Mouse (Mus musculus): ENCODE measurements around the gene Dkk2. TPM values are rescaled to one million over a fixed set of nuclear protein-coding genes. Genes with fewer than 3 reads are reported as not detected.
"Not testable (repeated sequence)": the region's sequence is repeated elsewhere in the genome, so short reads cannot be mapped to it uniquely, and the experiment has no call there.

Dkk2 gene
- total RNA-seq (2014; rRNA removed) (1.5 and 2.4 TPM in 2 replicates), polyA plus RNA-seq (2015; fragmentation: Nextera tagmentation; extraction: Ambion mirVana) (0.73 and 1.2 TPM in 2 replicates)

DNA sequence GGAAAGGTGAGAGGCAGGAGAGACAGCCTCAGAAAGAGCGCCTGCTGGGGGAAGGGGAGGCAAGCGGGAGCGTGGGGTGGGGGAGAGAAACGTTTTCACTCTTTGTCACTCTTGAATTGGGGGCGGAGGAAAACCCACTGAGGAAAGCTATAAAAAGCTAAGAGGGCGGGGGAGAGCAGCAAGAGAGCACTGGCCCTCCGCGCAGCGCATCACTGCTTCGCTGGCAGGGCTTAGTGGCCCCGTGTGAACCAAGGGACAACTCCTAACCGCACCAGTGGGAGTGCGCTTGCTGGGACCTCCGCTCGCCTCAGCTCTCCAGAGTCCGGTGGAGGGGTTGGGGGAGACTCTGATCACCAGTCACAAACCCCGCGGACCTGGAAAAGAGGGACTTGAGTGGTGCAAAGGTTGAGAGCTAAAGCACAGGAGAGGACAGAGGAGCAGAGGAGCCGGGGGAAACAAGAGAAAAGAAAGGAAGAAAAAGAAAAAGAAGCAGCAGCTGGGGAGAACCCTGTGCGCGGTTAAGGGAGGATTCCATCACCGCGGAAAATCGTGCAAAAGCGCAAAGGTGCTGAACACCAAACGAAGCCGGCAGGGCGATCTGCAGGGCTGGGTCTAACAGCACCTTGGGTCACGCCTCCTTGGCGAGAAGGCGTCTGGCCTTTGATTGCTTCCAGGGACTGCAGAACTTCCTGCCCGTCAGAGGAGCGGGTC is at the start of gene Dkk2:
TSS of gene Dkk2 (plus strand) at position 181 of the 711 bp plus-strand sequence.
- H3K9me3 ChIP-seq (ENCODE audit: low read length): no peaks in the 10 kb centered on the region
- H3K27ac ChIP-seq (ENCODE audit: low read depth, low read length): no peak within 1 kb of the TSS
- H3K4me2 ChIP-seq (ENCODE audit: low read depth): peak within 1 kb of the TSS; percentile 74
- TF ChIP-seq CTCF (IDR thresholded peaks at IDR 0.05; ENCODE audit: low read depth): no peak
- DNase-seq (peak; percentile 22), ATAC-seq (no peak)
- no peaks in the 10 kb centered on the region for H3K36me3 ChIP-seq (ENCODE audit: insufficient read depth)
- H3K4me1 ChIP-seq (ENCODE audit: insufficient read depth): peaks cover 19% of the 10 kb centered on the region
- peaks cover 15% of the 10 kb centered on the region; the same call in 1 of the 2 replicates for H3K27me3 ChIP-seq (ENCODE audit: insufficient read depth, low read length)
- 1% methylated on average over 33 of the region's 33 CpGs for WGBS
- peak within 1 kb of the TSS; percentile 18 for H3K9ac ChIP-seq
- H3K4me3 ChIP-seq (ENCODE audit: low read depth, low read length): peak within 1 kb of the TSS; percentile 34

DNA sequence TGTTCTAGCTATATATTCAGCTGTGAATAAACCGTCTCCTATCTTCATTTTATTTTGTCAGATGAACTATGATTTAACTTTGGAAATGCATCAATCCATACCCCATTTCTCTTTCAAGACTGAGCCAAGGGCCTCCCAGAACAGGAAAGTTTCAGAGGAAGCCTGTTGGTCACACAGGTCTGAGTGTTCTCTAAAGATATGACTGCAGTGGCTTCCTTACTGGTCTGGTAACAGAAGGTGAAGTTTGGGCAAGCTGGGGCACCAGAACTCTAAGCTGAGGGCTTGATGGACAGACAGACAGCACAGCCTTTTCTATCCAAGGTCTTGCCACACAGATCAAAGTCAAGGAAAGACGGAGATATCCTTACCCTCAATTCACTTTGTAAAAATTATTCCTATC is 48.4 kb upstream of the Dkk2 start:
- H3K4me1 ChIP-seq (ENCODE audit: insufficient read depth): 0 out of 2 replicates have a peak, but pooled peaks cover 7% of the 10 kb centered on the region
- DNase-seq (no peak), ATAC-seq (no peak)
- no peak for TF ChIP-seq CTCF (IDR thresholded peaks at IDR 0.05; ENCODE audit: low read depth)
- no peaks in the 10 kb centered on the region for H3K36me3 ChIP-seq (ENCODE audit: insufficient read depth)
- H3K9ac ChIP-seq: no peak overlapping the region
- H3K27me3 ChIP-seq (ENCODE audit: insufficient read depth, low read length): no peaks in the 10 kb centered on the region
- H3K9me3 ChIP-seq (ENCODE audit: low read length): no peaks in the 10 kb centered on the region
- WGBS: 94% methylated on average over 2 of the region's 2 CpGs
- H3K4me3 ChIP-seq (ENCODE audit: low read depth, low read length): no peak overlapping the region
- H3K27ac ChIP-seq (ENCODE audit: low read depth, low read length): no peak overlapping the region
- no peak overlapping the region for H3K4me2 ChIP-seq (ENCODE audit: low read depth)

GRCm38 (mm10) chr3:132037670-132038069 is 47.4 kb upstream of the Dkk2 start:
- H3K9me3 ChIP-seq (ENCODE audit: low read length): no peaks in the 10 kb centered on the region
- H3K9ac ChIP-seq: no peak overlapping the region
- H3K27ac ChIP-seq (ENCODE audit: low read depth, low read length): no peak overlapping the region
- ATAC-seq: peak; percentile 40
- no peak overlapping the region for H3K4me2 ChIP-seq (ENCODE audit: low read depth)
- WGBS: 37% methylated on average over 10 of the region's 10 CpGs
- H3K36me3 ChIP-seq (ENCODE audit: insufficient read depth): no peaks in the 10 kb centered on the region
- DNase-seq: no peak
- H3K4me1 ChIP-seq (ENCODE audit: insufficient read depth): 0 out of 2 replicates have a peak, but pooled peaks cover 7% of the 10 kb centered on the region
- TF ChIP-seq CTCF (IDR thresholded peaks at IDR 0.05; ENCODE audit: low read depth): no peak
- H3K27me3 ChIP-seq (ENCODE audit: insufficient read depth, low read length): no peaks in the 10 kb centered on the region
- H3K4me3 ChIP-seq (ENCODE audit: low read depth, low read length): no peak overlapping the region

- no peak overlapping the region for H3K4me3 ChIP-seq (ENCODE audit: low read depth, low read length)
- H3K27ac ChIP-seq (ENCODE audit: low read depth, low read length): no peak overlapping the region
- TF ChIP-seq CTCF (IDR thresholded peaks at IDR 0.05; ENCODE audit: low read depth): no peak
- no peaks in the 10 kb centered on the region for H3K27me3 ChIP-seq (ENCODE audit: insufficient read depth, low read length)
- H3K9me3 ChIP-seq (ENCODE audit: low read length): no peaks in the 10 kb centered on the region
- 60% methylated on average over 3 of the region's 3 CpGs for WGBS
- H3K9ac ChIP-seq: no peak overlapping the region
- no peaks in the 10 kb centered on the region for H3K4me1 ChIP-seq (ENCODE audit: insufficient read depth)
- no peak for DNase-seq
- H3K36me3 ChIP-seq (ENCODE audit: insufficient read depth): no peaks in the 10 kb centered on the region
- no peak overlapping the region for H3K4me2 ChIP-seq (ENCODE audit: low read depth)
- no peak for ATAC-seq
These were observed 45.0 kb upstream of the Dkk2 start for GRCm38 (mm10) chr3:132040066-132040465.

DNA sequence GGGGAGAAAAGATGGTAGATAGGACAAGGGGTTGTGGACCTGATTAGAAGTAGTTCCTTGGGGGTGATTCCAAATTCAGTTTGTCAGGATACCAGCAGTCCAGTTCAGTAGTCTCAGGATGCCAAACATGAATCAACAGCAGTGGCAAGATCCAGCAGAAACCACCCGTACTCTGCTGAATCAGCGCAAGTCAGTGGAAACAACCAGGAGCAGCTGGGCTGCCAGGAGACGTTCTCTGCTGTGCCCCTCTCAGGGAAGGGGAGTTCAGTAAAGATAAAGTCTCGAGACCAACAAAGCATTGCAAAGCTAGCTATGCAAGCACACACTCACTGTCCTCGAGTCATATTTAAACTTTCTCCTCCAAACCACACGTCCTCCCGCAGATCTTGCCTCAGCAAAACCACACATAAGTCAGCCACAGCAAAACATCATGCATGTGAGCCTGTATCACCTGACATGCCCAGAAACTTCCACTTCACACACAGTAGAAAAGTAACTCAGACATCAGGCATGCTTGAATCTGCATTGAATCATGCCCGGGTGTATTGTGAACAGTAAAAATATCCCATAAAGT is 34.1 kb upstream of the Dkk2 start:
- TF ChIP-seq CTCF (IDR thresholded peaks at IDR 0.05; ENCODE audit: low read depth): no peak
- no peak overlapping the region for H3K9ac ChIP-seq
- H3K27me3 ChIP-seq (ENCODE audit: insufficient read depth, low read length): no peaks in the 10 kb centered on the region
- no peak for ATAC-seq
- H3K36me3 ChIP-seq (ENCODE audit: insufficient read depth): no peaks in the 10 kb centered on the region
- H3K27ac ChIP-seq (ENCODE audit: low read depth, low read length): no peak overlapping the region
- no peak overlapping the region for H3K4me3 ChIP-seq (ENCODE audit: low read depth, low read length)
- H3K4me2 ChIP-seq (ENCODE audit: low read depth): no peak overlapping the region
- no peaks in the 10 kb centered on the region for H3K4me1 ChIP-seq (ENCODE audit: insufficient read depth)
- DNase-seq: no peak
- WGBS: 91% methylated on average over 8 of the region's 8 CpGs
- H3K9me3 ChIP-seq (ENCODE audit: low read length): no peaks in the 10 kb centered on the region

DNA sequence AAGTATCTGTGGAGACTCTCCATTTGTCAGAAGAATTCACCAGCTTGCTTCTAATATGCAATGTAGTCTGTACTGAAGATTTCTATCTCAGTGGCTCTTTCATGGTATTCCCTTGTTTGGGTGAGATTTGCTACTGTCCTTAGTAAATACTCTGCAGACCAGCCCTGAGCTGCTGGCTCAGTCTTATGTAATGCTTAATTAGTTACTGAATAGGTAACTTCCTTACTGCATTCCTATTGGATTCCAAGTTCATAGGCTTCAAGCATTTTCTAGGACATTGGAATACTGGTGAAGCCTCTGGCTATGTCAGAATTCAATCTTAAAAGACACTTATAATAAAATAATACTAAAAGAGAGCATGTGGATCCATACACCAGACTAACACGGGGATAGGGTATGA is 22.3 kb upstream of the Dkk2 start:
- not testable (repeated sequence) for DNase-seq; H3K9ac ChIP-seq; H3K36me3 ChIP-seq (ENCODE audit: insufficient read depth); ATAC-seq; H3K9me3 ChIP-seq (ENCODE audit: low read length); H3K27ac ChIP-seq (ENCODE audit: low read depth, low read length); H3K4me2 ChIP-seq (ENCODE audit: low read depth); H3K4me1 ChIP-seq (ENCODE audit: insufficient read depth); H3K4me3 ChIP-seq (ENCODE audit: low read depth, low read length); H3K27me3 ChIP-seq (ENCODE audit: insufficient read depth, low read length)
- 76% methylated on average over 1 of the region's 1 CpGs for WGBS

DNA sequence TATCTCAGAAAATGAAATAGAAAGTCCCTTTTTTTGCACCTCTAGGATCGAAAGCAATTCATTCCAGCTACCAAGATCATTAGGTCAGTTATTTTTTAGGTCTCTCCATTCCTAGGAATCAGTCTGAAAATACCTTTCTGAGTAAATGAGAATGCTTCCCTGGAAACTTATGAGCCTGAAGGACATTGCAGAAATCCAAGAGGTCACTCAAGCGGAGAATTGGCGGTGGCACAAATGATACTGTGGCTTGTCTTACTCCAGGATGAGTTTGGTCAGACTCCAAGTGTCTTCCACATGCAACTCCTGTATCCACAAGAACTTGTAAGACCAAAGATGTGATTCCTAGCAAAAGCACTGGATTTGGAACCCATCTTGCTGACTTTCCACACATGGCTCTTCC is 21.7 kb upstream of the Dkk2 start:
- Histone ChIP-seq H3K4me1 (ENCODE audit: insufficient read depth) (no peaks in the 10 kb centered on the region), H3K27me3 (ENCODE audit: insufficient read depth, low read length) (no peaks in the 10 kb centered on the region), H3K27ac (ENCODE audit: low read depth, low read length) (no peak overlapping the region), H3K4me3 (ENCODE audit: low read depth, low read length) (no peak overlapping the region), H3K36me3 (ENCODE audit: insufficient read depth) (no peaks in the 10 kb centered on the region), H3K4me2 (ENCODE audit: low read depth) (no peak overlapping the region), H3K9me3 (ENCODE audit: low read length) (no peaks in the 10 kb centered on the region), H3K9ac (no peak overlapping the region)
- WGBS: 95% methylated on average over 3 of the region's 3 CpGs
- ATAC-seq (no peak), DNase-seq (no peak)
- TF ChIP-seq CTCF (IDR thresholded peaks at IDR 0.05; ENCODE audit: low read depth): no peak

Measured in forebrain, postnatal 0 days (tissue).